Mouse (Mus musculus) limb, embryonic 11.5 days (tissue): ENCODE data around the gene Actg1. TPM values are rescaled to one million over a fixed set of nuclear protein-coding genes. Genes with fewer than 3 reads are reported as not detected.
"Not testable (repeated sequence)": the region's sequence is repeated elsewhere in the genome, so short reads cannot be mapped to it uniquely, and the experiment has no call there.

Experiments used
- ATAC-seq: fragments of 200-750 bp; cut with Nextera tagmentation; 2 replicates; pipeline ENCODE4 v1.8.0; 2017; ENCODE audit warnings: low read depth; ENCODE audit not compliant: insufficient number of reproducible peaks, low FRiP score, low TSS enrichment
- DNase-seq: peaks from one replicate; pipeline ENCODE4 v3.0.0-alpha.2; 2015; ENCODE audit warnings: low spot score
- H3K27ac ChIP-seq: fragments of 300-500 bp; sonication (generic); replicated peaks from 2 replicates; pipeline ENCODE4 v1.5.1; 2014; ENCODE audit warnings: low read depth, mild to moderate bottlenecking, low read length
- H3K27me3 ChIP-seq: fragments of 300-500 bp; sonication (generic); 2 replicates; pipeline ENCODE4 v1.6.1; 2014; ENCODE audit warnings: mild to moderate bottlenecking, low read length, mixed read lengths; ENCODE audit not compliant: control insufficient read depth, insufficient read depth
- H3K36me3 ChIP-seq: fragments of 300-500 bp; sonication (generic); 2 replicates; pipeline ENCODE4 v1.6.1; 2014; ENCODE audit warnings: mild to moderate bottlenecking, low read length, moderate library complexity, mixed read lengths; ENCODE audit not compliant: control insufficient read depth, insufficient read depth
- H3K4me1 ChIP-seq: fragments of 300-500 bp; sonication (generic); 2 replicates; pipeline ENCODE4 v1.6.1; 2014; ENCODE audit warnings: low read length, mixed read lengths; ENCODE audit not compliant: control insufficient read depth, insufficient read depth
- H3K4me2 ChIP-seq: fragments of 300-500 bp; sonication (generic); 2 replicates; pipeline ENCODE4 v1.6.1; 2014; ENCODE audit warnings: low read depth, mild to moderate bottlenecking, moderate library complexity; ENCODE audit not compliant: severe bottlenecking
- H3K4me3 ChIP-seq: fragments of 300-500 bp; sonication (generic); 2 replicates; pipeline ENCODE4 v1.5.1; 2014; ENCODE audit warnings: low read depth, low read length
- H3K9ac ChIP-seq: fragments of 300-500 bp; sonication (generic); 2 replicates; pipeline ENCODE4 v1.6.1; 2014; ENCODE audit warnings: mild to moderate bottlenecking, low read length
- H3K9me3 ChIP-seq: fragments of 300-500 bp; sonication (generic); 2 replicates; pipeline ENCODE4 v1.6.1; 2016; ENCODE audit warnings: low read length; ENCODE audit not compliant: control insufficient read depth
- WGBS: fragments of 180-500 bp; shearing (Covaris S2); extraction: QIAGEN DNeasy Blood & Tissue Kit; methylation state at CpG from one replicate; pipeline ENCODE4 v1.1.7; 2014; 5-methylcytosine and 5-hydroxymethylcytosine counted together
- polyA plus RNA-seq: library from polyadenylated mRNA; unstranded; fragments of >200 nt; fragmentation: Nextera tagmentation; extraction: Ambion mirVana; gene quantifications from 2 replicates; pipeline ENCODE4 v1.2.1, GENCODE M21; 2014

Gene Actg1
- polyA plus RNA-seq, 1 experiment from 2014 or later, result 3,123 TPM

- ATAC-seq, H3K27ac ChIP-seq, H3K36me3 ChIP-seq, H3K4me2 ChIP-seq, H3K9ac ChIP-seq, H3K9me3 ChIP-seq, H3K4me3 ChIP-seq, H3K27me3 ChIP-seq, DNase-seq: not testable (repeated sequence)
- peaks cover 25% of the 10 kb centered on the region for H3K4me1 ChIP-seq
- WGBS, result 91% methylated on average over 5 of the region's 5 CpGs
These were observed 3.7 kb upstream of the Actg1 start for GRCm38 (mm10) chr11:120352093-120352350.

- 83% methylated on average over 10 of the region's 10 CpGs for WGBS
- Histone ChIP-seq H3K9me3 (no peaks in the 10 kb centered on the region), H3K9ac (peak overlapping the region; percentile 98; the same call in 1 of the 2 replicates), H3K4me3 (no peak overlapping the region), H3K4me2 (peak overlapping the region; percentile 90), H3K27me3 (no peaks in the 10 kb centered on the region), H3K27ac (peak overlapping the region; percentile 99), H3K4me1 (peaks cover 25% of the 10 kb centered on the region), H3K36me3 (0 out of 2 replicates have a peak, but pooled peaks cover 2% of the 10 kb centered on the region)
- ATAC-seq, result no peak
- DNase-seq, result no peak
These were observed 3.1 kb upstream of the Actg1 start for GRCm38 (mm10) chr11:120351250-120352092.

GRCm38 (mm10) chr11:120350711-120351110 is 2.4 kb upstream of the Actg1 start:
- peak overlapping the region; percentile 98 for H3K9ac ChIP-seq
- peaks cover 25% of the 10 kb centered on the region for H3K4me1 ChIP-seq
- 17% methylated on average over 11 of the region's 11 CpGs for WGBS

GRCm38 (mm10) chr11:120349986-120350702 is 1.8 kb upstream of the Actg1 start:
- DNase-seq (peak; percentile 96), ATAC-seq (peak; percentile 77)
- WGBS, result under 1% methylated on average over 68 of the region's 68 CpGs
- peaks cover 4% of the 10 kb centered on the region; the same call in 1 of the 2 replicates for H3K36me3 ChIP-seq
- H3K4me3 ChIP-seq, result peak overlapping the region; percentile 78
- no peaks in the 10 kb centered on the region for H3K27me3 ChIP-seq
- H3K4me2 ChIP-seq, result peak overlapping the region; percentile 90
- H3K4me1 ChIP-seq, result peaks cover 25% of the 10 kb centered on the region
- H3K9me3 ChIP-seq, result no peaks in the 10 kb centered on the region
- peak overlapping the region; percentile 99 for H3K27ac ChIP-seq
- peak overlapping the region; percentile 98 for H3K9ac ChIP-seq

More at GRCm38 (mm10) chr11:120350711-120351110, 2.4 kb upstream of the Actg1 start:
- H3K27ac ChIP-seq, result peak overlapping the region; percentile 99
- peak overlapping the region; percentile 90 for H3K4me2 ChIP-seq
- H3K4me3 ChIP-seq, result peak overlapping the region; percentile 78
- 0 out of 2 replicates have a peak, but pooled peaks cover 2% of the 10 kb centered on the region for H3K36me3 ChIP-seq
- H3K9me3 ChIP-seq, result no peaks in the 10 kb centered on the region
- DNase-seq, result peak; percentile 68
- ATAC-seq, result no peak
- H3K27me3 ChIP-seq, result no peaks in the 10 kb centered on the region

- WGBS, result 3% methylated on average over 16 of the region's 16 CpGs
- H3K9me3 ChIP-seq, result no peaks in the 10 kb centered on the region
- no peaks in the 10 kb centered on the region for H3K27me3 ChIP-seq
- H3K4me1 ChIP-seq, result peaks cover 25% of the 10 kb centered on the region
- H3K4me2 ChIP-seq, result peak overlapping the region; percentile 90
- peak overlapping the region; percentile 99 for H3K27ac ChIP-seq
- peaks cover 4% of the 10 kb centered on the region; the same call in 1 of the 2 replicates for H3K36me3 ChIP-seq
- H3K9ac ChIP-seq, result peak overlapping the region; percentile 98
- ATAC-seq, result peak; percentile 6; the same call in 1 of the 2 replicates
- peak; percentile 76 for DNase-seq
- H3K4me3 ChIP-seq, result peak overlapping the region; percentile 78
These were observed 1.1 kb upstream of the Actg1 start for GRCm38 (mm10) chr11:120349371-120349985.

- Histone ChIP-seq H3K9ac (peak overlapping the region; percentile 98), H3K27me3 (no peaks in the 10 kb centered on the region), H3K36me3 (peaks cover 4% of the 10 kb centered on the region; the same call in 1 of the 2 replicates), H3K4me1 (peaks cover 25% of the 10 kb centered on the region), H3K4me2 (peak overlapping the region; percentile 90), H3K9me3 (no peaks in the 10 kb centered on the region), H3K4me3 (peak overlapping the region; percentile 78), H3K27ac (peak overlapping the region; percentile 99)
- peak; percentile 27 for ATAC-seq
- 1% methylated on average over 38 of the region's 53 CpGs for WGBS
- peak; percentile 82 for DNase-seq
These were observed 485 bp upstream of the Actg1 start for GRCm38 (mm10) chr11:120348684-120349370.

GRCm38 (mm10) chr11:120347301-120347700 is 1.0 kb downstream of the Actg1 start:
- Histone ChIP-seq H3K9ac (peak overlapping the region; percentile 98), H3K4me3 (peak overlapping the region; percentile 78), H3K4me1 (peaks cover 15% of the 10 kb centered on the region), H3K4me2 (peak overlapping the region; percentile 89), H3K27me3 (no peaks in the 10 kb centered on the region), H3K36me3 (peaks cover 4% of the 10 kb centered on the region; the same call in 1 of the 2 replicates), H3K27ac (no peak overlapping the region), H3K9me3 (no peaks in the 10 kb centered on the region)
- ATAC-seq (no peak), DNase-seq (no peak)
- WGBS, result 10% methylated on average over 10 of the region's 10 CpGs
